Mouse (Mus musculus): ENCODE data around the gene Gpr85. TPM values are rescaled to one million over a fixed set of nuclear protein-coding genes. Genes with fewer than 3 reads are reported as not detected.
A peak's percentile ranks its signal among the peaks of the same experiment; 100 is the strongest.

The Gpr85 gene
- polyA plus RNA-seq, 1 experiment from 2014 or later: 0.11 TPM

GRCm38 (mm10) chr6:13838677-13839344, 931 bp downstream of the Gpr85 start:
- DNase-seq (peak; percentile 43), ATAC-seq (no peak)
- Histone ChIP-seq H3K4me1 (ENCODE audit: insufficient read depth) (no peaks in the 10 kb centered on the region), H3K27ac (ENCODE audit: low read depth) (no peak overlapping the region), H3K9me3 (ENCODE audit: low read length) (no peaks in the 10 kb centered on the region), H3K27me3 (ENCODE audit: insufficient read depth, low read length) (peaks cover 11% of the 10 kb centered on the region; the same call in 1 of the 2 replicates), H3K9ac (replicated peaks) (peak overlapping the region; percentile 53), H3K36me3 (replicated peaks; ENCODE audit: insufficient read depth, low read length) (no peaks in the 10 kb centered on the region), H3K4me3 (ENCODE audit: low read depth, low read length) (peak overlapping the region; percentile 49), H3K4me2 (ENCODE audit: low read depth, low read length) (peak overlapping the region; percentile 89)
- no peak for TF ChIP-seq CTCF (IDR thresholded peaks at IDR 0.05; ENCODE audit: low read depth)
- no peak for TF ChIP-seq EP300 (IDR thresholded peaks at IDR 0.05; ENCODE audit: low read depth)
- 1% methylated on average over 41 of the region's 41 CpGs for WGBS (ENCODE audit: insufficient replicate concordance)

GRCm38 (mm10) chr6:13837916-13838676, 1.6 kb downstream of the Gpr85 start:
- Histone ChIP-seq H3K36me3 (replicated peaks; ENCODE audit: insufficient read depth, low read length) (no peaks in the 10 kb centered on the region), H3K9ac (replicated peaks) (peak overlapping the region; percentile 53), H3K27ac (ENCODE audit: low read depth) (no peak overlapping the region), H3K4me1 (ENCODE audit: insufficient read depth) (no peaks in the 10 kb centered on the region), H3K9me3 (ENCODE audit: low read length) (no peaks in the 10 kb centered on the region), H3K27me3 (ENCODE audit: insufficient read depth, low read length) (peaks cover 11% of the 10 kb centered on the region; the same call in 1 of the 2 replicates), H3K4me2 (ENCODE audit: low read depth, low read length) (peak overlapping the region; percentile 89), H3K4me3 (ENCODE audit: low read depth, low read length) (peak overlapping the region; percentile 49)
- WGBS (ENCODE audit: insufficient replicate concordance): 2% methylated on average over 19 of the region's 19 CpGs
- ATAC-seq: no peak
- TF ChIP-seq EP300 (IDR thresholded peaks at IDR 0.05; ENCODE audit: low read depth) (no peak), CTCF (IDR thresholded peaks at IDR 0.05; ENCODE audit: low read depth) (no peak)
- no peak for DNase-seq

GRCm38 (mm10) chr6:13836967-13837570, 2.7 kb downstream of the Gpr85 start:
- WGBS (ENCODE audit: insufficient replicate concordance): 43% methylated on average over 3 of the region's 3 CpGs
- no peaks in the 10 kb centered on the region for H3K4me1 ChIP-seq (ENCODE audit: insufficient read depth)
- H3K27me3 ChIP-seq (ENCODE audit: insufficient read depth, low read length): peaks cover 11% of the 10 kb centered on the region; the same call in 1 of the 2 replicates
- H3K4me3 ChIP-seq (ENCODE audit: low read depth, low read length): no peak overlapping the region
- no peak overlapping the region for H3K4me2 ChIP-seq (ENCODE audit: low read depth, low read length)
- ATAC-seq (no peak), DNase-seq (no peak)
- TF ChIP-seq CTCF (IDR thresholded peaks at IDR 0.05; ENCODE audit: low read depth): no peak
- TF ChIP-seq EP300 (IDR thresholded peaks at IDR 0.05; ENCODE audit: low read depth): no peak
- H3K9ac ChIP-seq (replicated peaks): no peak overlapping the region
- H3K9me3 ChIP-seq (ENCODE audit: low read length): no peaks in the 10 kb centered on the region
- no peak overlapping the region for H3K27ac ChIP-seq (ENCODE audit: low read depth)
- H3K36me3 ChIP-seq (replicated peaks; ENCODE audit: insufficient read depth, low read length): no peaks in the 10 kb centered on the region

- H3K27ac ChIP-seq (ENCODE audit: low read depth): no peak overlapping the region
- H3K36me3 ChIP-seq (replicated peaks; ENCODE audit: insufficient read depth, low read length): no peaks in the 10 kb centered on the region
- no peak overlapping the region for H3K9ac ChIP-seq (replicated peaks)
- 66% methylated on average over 17 of the region's 17 CpGs for WGBS (ENCODE audit: insufficient replicate concordance)
- no peak for TF ChIP-seq CTCF (IDR thresholded peaks at IDR 0.05; ENCODE audit: low read depth)
- TF ChIP-seq EP300 (IDR thresholded peaks at IDR 0.05; ENCODE audit: low read depth): no peak
- no peaks in the 10 kb centered on the region for H3K9me3 ChIP-seq (ENCODE audit: low read length)
- no peaks in the 10 kb centered on the region for H3K4me1 ChIP-seq (ENCODE audit: insufficient read depth)
- H3K27me3 ChIP-seq (ENCODE audit: insufficient read depth, low read length): peaks cover 11% of the 10 kb centered on the region; the same call in 1 of the 2 replicates
- no peak for ATAC-seq
- H3K4me2 ChIP-seq (ENCODE audit: low read depth, low read length): no peak overlapping the region
- DNase-seq: no peak
- H3K4me3 ChIP-seq (ENCODE audit: low read depth, low read length): no peak overlapping the region
Measured at GRCm38 (mm10) chr6:13835720-13836665, 3.7 kb downstream of the Gpr85 start.

- H3K9me3 ChIP-seq (ENCODE audit: low read length): no peaks in the 10 kb centered on the region
- DNase-seq: no peak
- WGBS (ENCODE audit: insufficient replicate concordance): 67% methylated on average over 2 of the region's 2 CpGs
- TF ChIP-seq CTCF (IDR thresholded peaks at IDR 0.05; ENCODE audit: low read depth): no peak
- H3K4me1 ChIP-seq (ENCODE audit: insufficient read depth): no peaks in the 10 kb centered on the region
- H3K4me3 ChIP-seq (ENCODE audit: low read depth, low read length): no peak overlapping the region
- peaks cover 11% of the 10 kb centered on the region; the same call in 1 of the 2 replicates for H3K27me3 ChIP-seq (ENCODE audit: insufficient read depth, low read length)
- no peak overlapping the region for H3K4me2 ChIP-seq (ENCODE audit: low read depth, low read length)
- ATAC-seq: no peak
- H3K9ac ChIP-seq (replicated peaks): no peak overlapping the region
- no peaks in the 10 kb centered on the region for H3K36me3 ChIP-seq (replicated peaks; ENCODE audit: insufficient read depth, low read length)
- H3K27ac ChIP-seq (ENCODE audit: low read depth): no peak overlapping the region
Measured at GRCm38 (mm10) chr6:13832770-13833169, 7.0 kb downstream of the Gpr85 start.
